Mouse (Mus musculus): ENCODE data around the gene Chpt1. TPM values are rescaled to one million over a fixed set of nuclear protein-coding genes. Genes with fewer than 3 reads are reported as not detected.

Gene Chpt1
- polyA plus RNA-seq, 1 experiment from 2014 or later, result 8.0 TPM

- H3K4me2 ChIP-seq (ENCODE audit: low read length), result peak overlapping the region; percentile 89
- peaks cover 12% of the 10 kb centered on the region for H3K4me1 ChIP-seq (ENCODE audit: control insufficient read depth, insufficient read depth, low read length)
- H3K4me3 ChIP-seq (ENCODE audit: low read depth, low read length), result 0 out of 2 replicates have a peak overlapping the region, but pooled peaks have one; percentile 12
- no peaks in the 10 kb centered on the region for H3K9me3 ChIP-seq (replicated peaks; ENCODE audit: control insufficient read depth, low read length, poor library complexity, severe bottlenecking)
- H3K27ac ChIP-seq (ENCODE audit: low read length), result no peak overlapping the region
- ATAC-seq, result no peak
- no peak overlapping the region for H3K9ac ChIP-seq (ENCODE audit: low read depth, low read length)
- 50% methylated on average over 13 of the region's 13 CpGs for WGBS
- H3K27me3 ChIP-seq (ENCODE audit: control insufficient read depth, insufficient read depth, low read depth, low read length), result no peaks in the 10 kb centered on the region
- no peaks in the 10 kb centered on the region for H3K36me3 ChIP-seq (ENCODE audit: control insufficient read depth, insufficient read depth, low read length)
Measured at GRCm38 (mm10) chr10:88501886-88502765, 1.7 kb downstream of the Chpt1 start.

- no peak overlapping the region for H3K9ac ChIP-seq (ENCODE audit: low read depth, low read length)
- peaks cover 12% of the 10 kb centered on the region for H3K4me1 ChIP-seq (ENCODE audit: control insufficient read depth, insufficient read depth, low read length)
- H3K4me3 ChIP-seq (ENCODE audit: low read depth, low read length), result no peak overlapping the region
- no peaks in the 10 kb centered on the region for H3K9me3 ChIP-seq (replicated peaks; ENCODE audit: control insufficient read depth, low read length, poor library complexity, severe bottlenecking)
- no peak overlapping the region for H3K27ac ChIP-seq (ENCODE audit: low read length)
- 84% methylated on average over 10 of the region's 10 CpGs for WGBS
- ATAC-seq, result no peak
- H3K4me2 ChIP-seq (ENCODE audit: low read length), result no peak overlapping the region
- H3K27me3 ChIP-seq (ENCODE audit: control insufficient read depth, insufficient read depth, low read depth, low read length), result no peaks in the 10 kb centered on the region
- no peaks in the 10 kb centered on the region for H3K36me3 ChIP-seq (ENCODE audit: control insufficient read depth, insufficient read depth, low read length)
Measured at GRCm38 (mm10) chr10:88501370-88501769, 2.5 kb downstream of the Chpt1 start.

- no peak overlapping the region for H3K9ac ChIP-seq (ENCODE audit: low read depth, low read length)
- no peaks in the 10 kb centered on the region for H3K27me3 ChIP-seq (ENCODE audit: control insufficient read depth, insufficient read depth, low read depth, low read length)
- no peak for ATAC-seq
- no peak overlapping the region for H3K4me2 ChIP-seq (ENCODE audit: low read length)
- 73% methylated on average over 5 of the region's 5 CpGs for WGBS
- H3K27ac ChIP-seq (ENCODE audit: low read length), result no peak overlapping the region
- H3K4me1 ChIP-seq (ENCODE audit: control insufficient read depth, insufficient read depth, low read length), result peaks cover 12% of the 10 kb centered on the region
- H3K4me3 ChIP-seq (ENCODE audit: low read depth, low read length), result no peak overlapping the region
- H3K36me3 ChIP-seq (ENCODE audit: control insufficient read depth, insufficient read depth, low read length), result no peaks in the 10 kb centered on the region
- no peaks in the 10 kb centered on the region for H3K9me3 ChIP-seq (replicated peaks; ENCODE audit: control insufficient read depth, low read length, poor library complexity, severe bottlenecking)
Measured at GRCm38 (mm10) chr10:88499993-88500392, 3.9 kb downstream of the Chpt1 start.

GRCm38 (mm10) chr10:88496864-88497564 is 6.9 kb downstream of the Chpt1 start:
- Histone ChIP-seq H3K9ac (ENCODE audit: low read depth, low read length) (no peak overlapping the region), H3K4me1 (ENCODE audit: control insufficient read depth, insufficient read depth, low read length) (peaks cover 2% of the 10 kb centered on the region; the same call in 1 of the 2 replicates), H3K27ac (ENCODE audit: low read length) (no peak overlapping the region), H3K4me2 (ENCODE audit: low read length) (no peak overlapping the region), H3K9me3 (replicated peaks; ENCODE audit: control insufficient read depth, low read length, poor library complexity, severe bottlenecking) (no peaks in the 10 kb centered on the region), H3K4me3 (ENCODE audit: low read depth, low read length) (no peak overlapping the region), H3K36me3 (ENCODE audit: control insufficient read depth, insufficient read depth, low read length) (no peaks in the 10 kb centered on the region), H3K27me3 (ENCODE audit: control insufficient read depth, insufficient read depth, low read depth, low read length) (no peaks in the 10 kb centered on the region)
- ATAC-seq, result no peak
- WGBS, result 72% methylated on average over 11 of the region's 11 CpGs

GRCm38 (mm10) chr10:88494959-88495587 is 8.8 kb downstream of the Chpt1 start:
- no peak overlapping the region for H3K9ac ChIP-seq (ENCODE audit: low read depth, low read length)
- 81% methylated on average over 4 of the region's 4 CpGs for WGBS
- ATAC-seq, result no peak

GRCm38 (mm10) chr10:88492658-88493057 is 11.2 kb downstream of the Chpt1 start:
- Histone ChIP-seq H3K27me3 (ENCODE audit: control insufficient read depth, insufficient read depth, low read depth, low read length) (no peaks in the 10 kb centered on the region), H3K27ac (ENCODE audit: low read length) (no peak overlapping the region), H3K4me3 (ENCODE audit: low read depth, low read length) (no peak overlapping the region), H3K4me2 (ENCODE audit: low read length) (no peak overlapping the region), H3K9ac (ENCODE audit: low read depth, low read length) (no peak overlapping the region), H3K9me3 (replicated peaks; ENCODE audit: control insufficient read depth, low read length, poor library complexity, severe bottlenecking) (no peaks in the 10 kb centered on the region), H3K4me1 (ENCODE audit: control insufficient read depth, insufficient read depth, low read length) (no peaks in the 10 kb centered on the region), H3K36me3 (ENCODE audit: control insufficient read depth, insufficient read depth, low read length) (no peaks in the 10 kb centered on the region; the same call in 1 of the 2 replicates)
- WGBS, result 58% methylated on average over 8 of the region's 8 CpGs
- ATAC-seq, result no peak

More at GRCm38 (mm10) chr10:88494959-88495587, 8.8 kb downstream of the Chpt1 start:
- no peaks in the 10 kb centered on the region for H3K36me3 ChIP-seq (ENCODE audit: control insufficient read depth, insufficient read depth, low read length)
- no peak overlapping the region for H3K27ac ChIP-seq (ENCODE audit: low read length)
- no peak overlapping the region for H3K4me2 ChIP-seq (ENCODE audit: low read length)
- no peaks in the 10 kb centered on the region for H3K9me3 ChIP-seq (replicated peaks; ENCODE audit: control insufficient read depth, low read length, poor library complexity, severe bottlenecking)
- H3K27me3 ChIP-seq (ENCODE audit: control insufficient read depth, insufficient read depth, low read depth, low read length), result no peaks in the 10 kb centered on the region
- H3K4me3 ChIP-seq (ENCODE audit: low read depth, low read length), result no peak overlapping the region
- H3K4me1 ChIP-seq (ENCODE audit: control insufficient read depth, insufficient read depth, low read length), result no peaks in the 10 kb centered on the region

GRCm38 (mm10) chr10:88491632-88492031 is 12.2 kb downstream of the Chpt1 start:
- Histone ChIP-seq H3K27ac (ENCODE audit: low read length) (no peak overlapping the region), H3K36me3 (ENCODE audit: control insufficient read depth, insufficient read depth, low read length) (no peaks in the 10 kb centered on the region; the same call in 1 of the 2 replicates), H3K9ac (ENCODE audit: low read depth, low read length) (no peak overlapping the region), H3K9me3 (replicated peaks; ENCODE audit: control insufficient read depth, low read length, poor library complexity, severe bottlenecking) (no peaks in the 10 kb centered on the region), H3K27me3 (ENCODE audit: control insufficient read depth, insufficient read depth, low read depth, low read length) (no peaks in the 10 kb centered on the region), H3K4me2 (ENCODE audit: low read length) (no peak overlapping the region), H3K4me3 (ENCODE audit: low read depth, low read length) (no peak overlapping the region), H3K4me1 (ENCODE audit: control insufficient read depth, insufficient read depth, low read length) (no peaks in the 10 kb centered on the region)
- no peak for ATAC-seq
- WGBS, result 61% methylated on average over 7 of the region's 7 CpGs

GRCm38 (mm10) chr10:88488629-88489028 is 15.2 kb downstream of the Chpt1 start:
- H3K4me1 ChIP-seq (ENCODE audit: control insufficient read depth, insufficient read depth, low read length), result no peaks in the 10 kb centered on the region
- 95% methylated on average over 5 of the region's 5 CpGs for WGBS
- no peak for ATAC-seq
- no peak overlapping the region for H3K9ac ChIP-seq (ENCODE audit: low read depth, low read length)
- no peaks in the 10 kb centered on the region for H3K9me3 ChIP-seq (replicated peaks; ENCODE audit: control insufficient read depth, low read length, poor library complexity, severe bottlenecking)
- H3K27ac ChIP-seq (ENCODE audit: low read length), result no peak overlapping the region
- no peak overlapping the region for H3K4me2 ChIP-seq (ENCODE audit: low read length)
- no peaks in the 10 kb centered on the region for H3K27me3 ChIP-seq (ENCODE audit: control insufficient read depth, insufficient read depth, low read depth, low read length)
- H3K36me3 ChIP-seq (ENCODE audit: control insufficient read depth, insufficient read depth, low read length), result peaks cover 5% of the 10 kb centered on the region; the same call in 1 of the 2 replicates
- H3K4me3 ChIP-seq (ENCODE audit: low read depth, low read length), result no peak overlapping the region
